Mouse (Mus musculus) forebrain, embryonic 15.5 days (tissue): ENCODE results near the gene Klhdc10. TPM values are rescaled to one million over a fixed set of nuclear protein-coding genes. Genes with fewer than 3 reads are reported as not detected.

Experiments used
- ATAC-seq: fragments of 200-750 bp; cut with Nextera tagmentation; replicated peaks from 2 replicates; pipeline ENCODE4 v1.8.0; 2017; ENCODE audit warnings: mild to moderate bottlenecking, moderate TSS enrichment, moderate library complexity
- H3K27ac ChIP-seq: fragments of 300-500 bp; sonication (generic); replicated peaks from 2 replicates; pipeline ENCODE4 v1.5.1; 2015; ENCODE audit warnings: mild to moderate bottlenecking, inconsistent platforms
- H3K27me3 ChIP-seq: fragments of 300-500 bp; sonication (generic); 2 replicates; pipeline ENCODE4 v1.6.1; 2015; ENCODE audit warnings: inconsistent platforms
- H3K36me3 ChIP-seq: fragments of 300-500 bp; sonication (generic); 2 replicates; pipeline ENCODE4 v1.6.1; 2015; ENCODE audit warnings: mild to moderate bottlenecking, inconsistent platforms
- H3K4me1 ChIP-seq: fragments of 300-500 bp; sonication (generic); 2 replicates; pipeline ENCODE4 v1.6.1; 2015; ENCODE audit warnings: inconsistent platforms
- H3K4me2 ChIP-seq: fragments of 300-500 bp; sonication (generic); replicated peaks from 2 replicates; pipeline ENCODE4 v1.6.1; 2015; ENCODE audit warnings: mild to moderate bottlenecking, inconsistent platforms
- H3K4me3 ChIP-seq: fragments of 300-500 bp; sonication (generic); 2 replicates; pipeline ENCODE4 v1.5.1; 2015; ENCODE audit warnings: mild to moderate bottlenecking, inconsistent platforms
- H3K9ac ChIP-seq: fragments of 300-500 bp; sonication (generic); replicated peaks from 2 replicates; pipeline ENCODE4 v1.6.1; 2015; ENCODE audit warnings: mild to moderate bottlenecking, inconsistent platforms
- H3K9me3 ChIP-seq: fragments of 300-500 bp; sonication (generic); 2 replicates; pipeline ENCODE4 v1.6.1; 2016; ENCODE audit warnings: inconsistent platforms
- WGBS: fragments of 180-500 bp; shearing (Covaris S2); methylation state at CpG from one replicate; pipeline ENCODE4 v1.1.7; 2015; ENCODE audit warnings: mixed read lengths; 5-methylcytosine and 5-hydroxymethylcytosine counted together
- polyA plus RNA-seq: library from polyadenylated mRNA; unstranded; fragments of >200 nt; fragmentation: Nextera tagmentation; extraction: Ambion mirVana; gene quantifications from 2 replicates; pipeline ENCODE4 v1.2.1, GENCODE M21; 2015

Klhdc10 gene
- 33.0 and 35.1 TPM in 2 replicates for polyA plus RNA-seq

DNA sequence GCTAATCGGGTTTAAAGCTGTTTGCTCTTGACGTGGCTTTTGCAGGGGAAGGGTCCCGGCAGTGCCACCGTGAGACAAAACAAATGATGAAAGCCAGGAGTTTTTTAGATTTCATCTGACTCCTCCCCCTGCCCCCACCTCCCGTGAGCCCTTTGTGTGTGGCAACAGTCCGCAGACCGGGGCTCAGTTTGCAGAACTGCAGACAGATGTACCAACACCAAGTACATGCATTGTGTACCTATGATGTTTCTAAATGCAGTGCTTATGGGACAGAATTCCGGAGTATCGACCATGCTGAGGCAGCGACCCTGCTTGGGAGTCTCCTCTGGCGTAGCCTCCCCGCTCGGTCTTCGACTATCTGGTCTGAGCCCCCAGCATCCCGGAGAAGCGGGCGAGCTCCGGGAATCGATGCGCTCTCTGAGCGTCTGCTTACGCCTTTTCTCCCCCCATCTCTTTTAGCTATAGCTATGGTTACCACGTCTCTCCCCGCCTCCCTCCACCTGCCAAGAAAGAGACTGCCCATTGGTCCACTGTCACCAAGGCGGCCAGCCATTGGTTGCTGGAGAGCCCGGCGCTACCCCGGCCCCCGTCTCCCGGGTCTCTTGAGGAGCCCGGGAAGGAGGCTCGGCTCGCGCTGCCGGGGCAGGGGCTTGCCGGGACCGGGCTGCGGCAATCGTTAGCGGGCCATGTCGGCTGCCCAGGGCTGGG lies at the start of gene Klhdc10:
TSS of gene Klhdc10 (plus strand) at position 561 of the 708 bp plus-strand sequence.
- H3K4me2 ChIP-seq: peak within 1 kb of the TSS; percentile 46
- ATAC-seq: peak; percentile 100
- no peaks in the 10 kb centered on the region for H3K36me3 ChIP-seq
- H3K9me3 ChIP-seq: no peaks in the 10 kb centered on the region
- H3K27ac ChIP-seq: peak within 1 kb of the TSS; percentile 100
- H3K27me3 ChIP-seq: no peaks in the 10 kb centered on the region
- peaks cover 23% of the 10 kb centered on the region for H3K4me1 ChIP-seq
- H3K9ac ChIP-seq: peak within 1 kb of the TSS; percentile 97
- peak within 1 kb of the TSS; percentile 90 for H3K4me3 ChIP-seq
- WGBS: under 1% methylated on average over 40 of the region's 41 CpGs

DNA sequence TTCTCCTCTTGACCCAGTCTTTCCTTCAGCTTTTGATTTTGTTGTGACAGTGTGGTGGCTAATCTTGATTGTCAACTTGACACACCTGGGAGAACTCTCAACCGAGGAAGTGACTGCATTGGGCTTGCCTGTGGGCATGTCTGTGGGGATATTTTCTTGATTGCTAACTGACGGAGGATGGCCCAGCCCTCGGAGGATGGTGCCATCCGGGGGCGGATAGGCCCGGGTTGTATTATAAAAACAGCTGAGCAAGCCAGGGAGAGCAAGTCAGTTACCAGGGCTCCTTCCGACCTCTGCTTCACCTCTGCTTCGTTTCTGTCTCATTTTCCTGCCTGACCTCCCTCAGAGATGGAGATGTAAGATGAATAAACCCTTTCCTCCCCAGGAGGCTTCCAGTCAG lies 48.9 kb upstream of the Klhdc10 start:
- Histone ChIP-seq H3K9me3 (no peaks in the 10 kb centered on the region), H3K4me3 (no peak overlapping the region), H3K9ac (no peak overlapping the region), H3K4me2 (no peak overlapping the region), H3K36me3 (no peaks in the 10 kb centered on the region), H3K27ac (no peak overlapping the region), H3K4me1 (no peaks in the 10 kb centered on the region), H3K27me3 (no peaks in the 10 kb centered on the region)
- no peak for ATAC-seq
- WGBS: 60% methylated on average over 8 of the region's 8 CpGs

DNA sequence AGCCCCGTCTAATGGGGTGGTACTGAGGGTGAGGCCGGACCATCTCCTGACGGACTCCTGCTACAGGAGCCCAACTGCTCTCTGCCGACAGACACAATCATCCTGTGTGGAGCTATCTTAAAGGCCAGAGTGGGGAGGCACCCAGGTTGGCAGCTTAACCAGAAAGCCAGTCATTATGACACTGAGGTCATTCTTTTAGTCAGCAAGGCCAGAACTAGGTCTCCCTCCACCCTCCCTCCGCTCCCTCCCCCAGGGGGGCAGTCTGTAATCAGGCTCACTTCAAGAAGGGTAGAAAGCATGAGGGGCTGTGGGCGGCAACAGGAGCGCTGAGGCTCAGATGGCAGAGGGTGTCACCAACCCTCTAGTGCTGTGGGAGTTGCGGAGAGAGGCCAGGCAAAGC lies 48.0 kb upstream of the Klhdc10 start:
- Histone ChIP-seq H3K9me3 (no peaks in the 10 kb centered on the region), H3K4me1 (no peaks in the 10 kb centered on the region), H3K4me2 (no peak overlapping the region), H3K36me3 (no peaks in the 10 kb centered on the region), H3K27me3 (no peaks in the 10 kb centered on the region), H3K27ac (no peak overlapping the region), H3K4me3 (no peak overlapping the region), H3K9ac (no peak overlapping the region)
- 69% methylated on average over 8 of the region's 8 CpGs for WGBS
- ATAC-seq: no peak

DNA sequence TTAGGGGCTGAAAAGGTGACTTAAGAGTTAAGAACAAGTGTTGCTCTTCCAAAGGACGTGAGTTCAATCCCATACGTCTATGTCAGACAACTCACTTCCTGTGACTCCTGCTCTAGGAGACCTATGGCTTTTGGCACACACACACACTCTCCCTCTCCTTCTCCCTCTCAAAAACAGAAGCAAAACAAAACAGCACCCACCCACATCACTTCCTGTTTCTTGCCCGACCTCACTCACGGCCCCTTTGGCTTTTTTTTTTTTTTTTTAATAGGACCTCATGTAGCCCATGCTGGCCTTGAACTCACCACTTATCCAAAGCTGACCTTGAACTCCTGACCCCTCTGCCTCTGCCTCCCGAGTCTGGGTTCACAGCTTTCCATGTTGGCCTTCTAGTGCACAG lies 46.9 kb upstream of the Klhdc10 start:
- Histone ChIP-seq H3K36me3 (no peaks in the 10 kb centered on the region), H3K9me3 (no peaks in the 10 kb centered on the region), H3K27ac (no peak overlapping the region), H3K4me3 (no peak overlapping the region), H3K27me3 (no peaks in the 10 kb centered on the region), H3K4me2 (no peak overlapping the region), H3K4me1 (no peaks in the 10 kb centered on the region), H3K9ac (no peak overlapping the region)
- no peak for ATAC-seq
- WGBS: 74% methylated on average over 5 of the region's 5 CpGs

DNA sequence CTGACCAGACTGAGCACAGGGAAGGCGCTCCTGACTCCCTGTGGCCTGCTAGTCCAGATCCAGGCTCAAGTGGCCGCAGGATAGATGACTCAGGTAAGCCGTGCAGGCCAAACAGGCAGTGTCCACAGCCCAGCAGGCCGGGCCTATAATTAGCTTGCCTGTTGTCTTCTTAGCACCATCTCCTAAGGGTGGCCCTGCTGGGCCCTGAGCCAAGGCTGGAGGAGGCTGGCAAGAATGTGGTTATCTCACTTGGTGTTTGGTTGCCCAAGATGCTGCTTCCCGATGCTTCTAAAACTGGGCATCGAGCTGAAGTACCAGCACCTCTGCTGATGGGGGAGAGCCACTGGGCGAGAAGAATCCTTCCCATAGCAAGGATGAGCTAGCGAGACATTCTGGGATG lies 46.0 kb upstream of the Klhdc10 start:
- Histone ChIP-seq H3K4me1 (no peaks in the 10 kb centered on the region), H3K9me3 (no peaks in the 10 kb centered on the region), H3K27ac (no peak overlapping the region), H3K4me2 (no peak overlapping the region), H3K9ac (no peak overlapping the region), H3K27me3 (no peaks in the 10 kb centered on the region), H3K4me3 (no peak overlapping the region), H3K36me3 (no peaks in the 10 kb centered on the region)
- WGBS: 84% methylated on average over 8 of the region's 8 CpGs
- no peak for ATAC-seq

DNA sequence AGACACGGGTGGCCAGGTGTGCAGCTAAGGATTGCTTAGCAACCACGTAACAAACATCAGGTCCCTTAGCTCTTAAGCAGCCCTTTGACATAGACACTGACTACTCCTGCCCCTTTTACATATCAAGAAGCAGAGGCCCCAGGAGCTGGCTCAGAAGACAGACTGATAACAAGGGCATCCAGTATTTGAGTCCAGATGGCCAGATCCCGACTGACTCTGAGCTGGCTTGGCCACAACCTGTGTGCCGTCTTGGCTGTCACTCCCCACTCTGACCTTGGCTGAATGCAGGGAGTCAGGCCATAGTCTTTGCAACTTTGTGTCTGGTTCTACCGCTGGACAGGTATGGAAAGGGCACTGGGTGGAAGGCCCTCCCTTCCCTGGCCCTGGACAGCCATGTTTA lies 45.5 kb upstream of the Klhdc10 start:
- Histone ChIP-seq H3K36me3 (no peaks in the 10 kb centered on the region), H3K27me3 (no peaks in the 10 kb centered on the region), H3K4me2 (no peak overlapping the region), H3K27ac (no peak overlapping the region), H3K4me3 (no peak overlapping the region), H3K9me3 (no peaks in the 10 kb centered on the region), H3K4me1 (no peaks in the 10 kb centered on the region), H3K9ac (no peak overlapping the region)
- ATAC-seq: no peak
- WGBS: 83% methylated on average over 5 of the region's 5 CpGs

DNA sequence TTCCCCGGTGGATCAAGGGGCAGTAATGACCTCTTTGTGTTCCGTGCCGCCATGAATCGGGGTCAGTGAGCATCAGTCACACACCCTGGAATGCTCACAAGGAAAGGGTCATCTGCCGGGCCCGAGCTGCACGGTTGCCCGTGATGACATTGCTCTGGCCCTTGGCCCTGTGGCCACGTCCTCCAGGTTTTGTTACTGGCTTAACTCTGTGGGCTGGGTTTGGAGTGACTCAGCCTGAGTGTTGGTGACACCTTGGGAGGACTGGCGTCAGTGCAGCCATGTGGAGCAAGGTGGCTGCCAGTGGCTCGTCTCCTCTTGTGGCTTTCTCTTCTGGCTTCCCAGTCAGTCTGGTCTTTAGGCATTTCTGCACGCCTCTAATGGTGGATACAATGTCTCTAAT lies 45.0 kb upstream of the Klhdc10 start:
- WGBS: 90% methylated on average over 12 of the region's 12 CpGs
- no peaks in the 10 kb centered on the region for H3K4me1 ChIP-seq

DNA sequence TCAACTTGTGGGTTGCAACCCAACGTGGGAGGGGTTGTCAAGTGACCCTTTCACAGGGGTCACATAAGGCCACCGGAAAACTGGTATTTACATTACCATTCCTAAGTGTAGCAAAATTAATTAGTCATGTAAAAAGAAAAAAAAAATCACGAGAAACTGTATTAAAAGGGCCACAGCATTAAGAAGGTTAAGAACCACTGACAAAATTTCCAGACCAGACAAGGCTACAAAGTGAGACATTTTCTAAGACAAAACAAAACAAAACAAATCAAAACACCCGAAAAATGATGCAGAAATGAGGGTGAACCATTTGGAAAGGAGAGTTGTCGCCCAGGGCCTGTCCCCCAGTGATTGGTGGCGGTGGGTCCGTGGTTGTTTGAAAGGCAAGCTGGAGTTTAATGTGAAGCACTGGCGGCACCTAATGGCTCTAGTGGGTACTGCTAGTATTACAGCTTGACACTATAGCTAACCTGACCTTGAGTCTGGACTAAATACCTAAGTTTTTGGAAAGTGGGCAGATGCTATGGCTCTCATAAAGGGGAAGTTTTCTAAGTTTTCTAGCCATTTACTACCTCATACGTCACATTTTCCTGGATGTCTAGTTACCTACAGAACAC lies 44.0 kb upstream of the Klhdc10 start:
- no peak overlapping the region for H3K27ac ChIP-seq
- peak; percentile 76 for ATAC-seq
- no peaks in the 10 kb centered on the region for H3K9me3 ChIP-seq
- no peak overlapping the region for H3K4me2 ChIP-seq
- WGBS: 19% methylated on average over 9 of the region's 9 CpGs
- no peaks in the 10 kb centered on the region for H3K4me1 ChIP-seq
- H3K36me3 ChIP-seq: no peaks in the 10 kb centered on the region
- H3K9ac ChIP-seq: no peak overlapping the region
- no peaks in the 10 kb centered on the region for H3K27me3 ChIP-seq
- H3K4me3 ChIP-seq: no peak overlapping the region

More for the DNA sequence above, 45.0 kb upstream of the Klhdc10 start:
- no peak overlapping the region for H3K9ac ChIP-seq
- no peaks in the 10 kb centered on the region for H3K9me3 ChIP-seq
- H3K4me3 ChIP-seq: no peak overlapping the region
- no peak overlapping the region for H3K27ac ChIP-seq
- no peaks in the 10 kb centered on the region for H3K36me3 ChIP-seq
- no peak overlapping the region for H3K4me2 ChIP-seq
- no peaks in the 10 kb centered on the region for H3K27me3 ChIP-seq
- no peak for ATAC-seq

DNA sequence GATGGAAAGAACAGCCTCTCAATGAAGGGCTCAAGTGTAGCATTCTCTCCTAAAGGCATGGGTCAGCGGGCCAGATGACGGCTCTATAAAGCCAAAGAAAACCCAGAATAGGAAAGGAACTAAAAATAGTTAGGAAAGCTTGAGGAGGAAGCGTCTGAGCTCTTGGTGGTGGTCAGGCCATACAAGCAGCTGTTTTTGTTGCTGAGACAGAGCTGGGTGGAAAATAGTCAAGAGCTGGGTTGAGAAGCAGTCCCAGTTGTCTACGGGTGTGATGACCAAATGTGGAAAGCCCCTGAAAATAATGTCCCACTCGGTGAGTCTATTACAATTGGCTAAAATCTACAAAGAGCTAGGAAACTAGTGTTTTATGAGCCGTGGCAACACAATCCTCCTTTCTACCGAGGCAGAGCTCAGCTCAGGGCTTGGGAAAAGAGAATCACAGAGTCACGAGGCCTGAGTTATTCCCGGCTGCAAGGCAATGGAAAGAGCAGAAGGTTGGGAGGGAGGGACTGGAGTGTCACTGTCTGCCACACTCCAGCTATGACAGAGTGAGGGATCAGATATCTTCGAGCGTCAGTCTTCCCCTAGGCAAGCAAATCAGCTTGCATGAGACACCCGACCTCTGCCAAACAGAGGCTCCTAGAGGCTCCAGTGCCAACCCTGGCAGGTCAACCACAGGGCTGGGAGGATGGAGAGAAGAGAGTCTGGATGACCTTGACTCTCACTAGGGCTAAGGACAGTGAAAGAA lies 41.7 kb upstream of the Klhdc10 start:
- Histone ChIP-seq H3K9ac (no peak overlapping the region), H3K36me3 (peaks cover 4% of the 10 kb centered on the region; the same call in 1 of the 2 replicates), H3K27me3 (no peaks in the 10 kb centered on the region), H3K9me3 (no peaks in the 10 kb centered on the region), H3K4me1 (no peaks in the 10 kb centered on the region), H3K27ac (no peak overlapping the region), H3K4me3 (no peak overlapping the region), H3K4me2 (no peak overlapping the region)
- 77% methylated on average over 12 of the region's 12 CpGs for WGBS
- no peak for ATAC-seq

DNA sequence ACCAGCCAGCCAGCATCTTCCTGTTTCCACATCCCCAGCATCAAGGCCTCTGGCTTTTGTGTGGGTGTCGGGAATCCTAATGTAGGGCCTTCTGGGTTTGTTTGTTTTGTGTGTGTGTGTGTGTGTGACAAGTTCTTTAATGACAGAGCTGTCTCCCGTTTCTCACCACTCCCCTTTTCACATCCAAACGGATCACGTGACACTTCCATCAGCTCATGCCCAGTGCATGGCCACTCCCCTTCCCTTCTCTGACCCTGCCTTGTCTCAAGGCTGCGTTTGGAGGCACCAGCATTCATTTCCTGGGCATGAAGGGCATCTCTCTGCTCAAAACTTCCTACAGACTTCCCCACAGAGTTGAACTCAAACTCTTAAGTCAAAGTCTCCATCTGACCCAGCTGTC lies 37.9 kb upstream of the Klhdc10 start:
- Histone ChIP-seq H3K4me3 (no peak overlapping the region), H3K4me1 (no peaks in the 10 kb centered on the region), H3K9ac (no peak overlapping the region), H3K27me3 (no peaks in the 10 kb centered on the region), H3K9me3 (no peaks in the 10 kb centered on the region), H3K4me2 (no peak overlapping the region), H3K27ac (no peak overlapping the region), H3K36me3 (peaks cover 37% of the 10 kb centered on the region)
- 47% methylated on average over 5 of the region's 5 CpGs for WGBS
- ATAC-seq: no peak

DNA sequence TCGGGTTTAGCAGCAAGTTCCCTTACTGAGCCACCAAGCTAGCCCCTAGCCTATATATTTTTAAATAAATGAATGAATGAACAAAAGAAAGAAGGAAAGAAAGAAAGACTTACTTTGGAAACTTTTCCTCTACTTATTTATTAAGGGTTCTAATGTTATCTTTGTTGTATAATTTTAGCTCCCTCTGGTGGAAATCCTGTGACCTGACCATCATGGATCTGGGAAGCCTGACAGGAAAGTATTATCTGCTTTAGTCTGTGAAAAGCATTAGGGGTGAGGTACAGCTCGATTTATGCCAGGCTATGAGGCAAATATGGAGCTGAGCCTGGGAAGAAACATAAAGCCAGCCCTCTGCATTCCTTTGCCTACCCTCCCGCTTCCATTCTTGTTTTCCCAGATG lies 32.4 kb upstream of the Klhdc10 start:
- Histone ChIP-seq H3K4me1 (no peaks in the 10 kb centered on the region), H3K9ac (no peak overlapping the region), H3K4me3 (no peak overlapping the region), H3K36me3 (peaks cover 88% of the 10 kb centered on the region), H3K27ac (no peak overlapping the region), H3K9me3 (no peaks in the 10 kb centered on the region), H3K27me3 (no peaks in the 10 kb centered on the region), H3K4me2 (no peak overlapping the region)
- no peak for ATAC-seq
- 91% methylated on average over 3 of the region's 3 CpGs for WGBS

DNA sequence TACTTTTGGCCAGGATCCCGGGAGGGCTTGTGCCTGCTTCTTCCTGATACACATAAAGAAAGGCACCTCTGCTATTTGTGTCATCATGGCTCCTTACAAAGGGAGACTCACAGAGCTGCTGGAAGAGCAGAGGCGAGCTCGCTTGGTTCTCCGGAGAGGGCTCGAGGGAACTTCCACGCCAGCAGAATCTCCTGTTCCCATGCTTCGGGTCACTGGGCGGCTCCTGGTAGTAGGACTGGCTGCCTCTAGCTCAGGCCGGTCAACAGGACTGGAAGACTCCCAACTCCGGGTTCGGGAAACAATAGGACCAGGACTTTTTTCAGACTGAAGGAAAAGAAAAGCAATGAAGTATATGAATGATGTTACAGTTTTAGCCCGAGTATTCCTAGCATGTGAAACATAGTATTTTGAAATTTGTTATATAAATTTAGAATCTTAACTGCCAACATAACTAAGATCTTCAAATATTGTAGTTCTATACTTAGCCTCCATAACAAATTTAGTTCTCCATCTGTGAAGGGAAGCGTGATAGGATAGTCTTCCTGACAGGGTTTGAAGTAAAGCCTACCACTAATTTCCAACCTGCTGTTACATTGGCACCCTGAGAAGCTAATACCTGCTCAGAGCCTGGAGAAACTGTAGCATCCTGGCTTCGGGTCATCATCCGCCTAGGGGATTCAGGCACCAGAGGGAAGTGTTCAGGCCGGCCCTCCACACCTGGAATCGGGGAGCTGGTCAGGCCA lies 28.9 kb upstream of the Klhdc10 start:
- Histone ChIP-seq H3K4me3 (no peak overlapping the region), H3K4me2 (no peak overlapping the region), H3K4me1 (peaks cover 5% of the 10 kb centered on the region; the same call in 1 of the 2 replicates), H3K27me3 (no peaks in the 10 kb centered on the region), H3K9ac (no peak overlapping the region), H3K36me3 (peaks cover 79% of the 10 kb centered on the region), H3K9me3 (no peaks in the 10 kb centered on the region), H3K27ac (no peak overlapping the region)
- no peak for ATAC-seq
- WGBS: 94% methylated on average over 17 of the region's 17 CpGs
